Comparison of ENCODE assay signal across 27 mouse cellular contexts in the genomic region with DNA sequence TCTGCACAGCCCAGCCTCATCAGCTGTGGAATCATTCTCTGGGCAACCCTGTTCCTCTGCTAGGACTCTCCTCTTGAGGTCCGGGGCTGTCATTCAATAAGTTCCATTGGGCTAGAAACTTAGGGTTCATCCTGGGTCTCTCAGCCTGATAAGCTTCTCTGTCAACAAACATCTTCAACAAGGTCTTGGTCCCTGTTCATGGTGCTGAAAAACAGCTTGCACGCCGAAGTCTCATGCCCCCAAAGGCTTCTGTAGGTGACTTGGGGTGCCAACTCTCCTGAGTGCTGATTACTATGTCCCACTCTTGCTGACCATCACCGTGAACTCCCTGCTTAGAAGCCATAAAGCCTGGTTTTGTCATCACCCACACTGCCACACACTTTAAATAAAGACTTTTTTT.
"Had no signal": no experiment of that assay in that cellular context is flagged by ENCODE, and none has a peak within 500 bp of the region (broad histone marks: within the 10 kb centered on the region; RNA-seq: fewer than 3 reads in every experiment).

No protein-coding gene starts in this region.

- DNase-seq: cerebellum, adult 9-10 months; cerebellum, adult 9-11 months; cerebellum, postnatal 10 days; cerebellum, postnatal 14 days; cerebellum, postnatal 25 days; cerebellum, postnatal 36 days; embryo, embryonic 11 days; forebrain, postnatal 0 days; gastrocnemius, adult 2 months; gastrocnemius, postnatal 10 days; gastrocnemius, postnatal 14 days; gastrocnemius, postnatal 25 days; gastrocnemius, postnatal 36 days; heart, adult 11 months; heart, adult 18-20 months; heart, adult 2 months had no signal

- ATAC-seq: forebrain, embryonic 13.5 days; forebrain, embryonic 14.5 days; forebrain, embryonic 15.5 days; forebrain, embryonic 16.5 days; forebrain, postnatal 0 days had no signal

- H3K27ac ChIP-seq: embryonic facial prominence, embryonic 10.5 days; embryonic facial prominence, embryonic 12.5 days; embryonic facial prominence, embryonic 13.5 days; embryonic facial prominence, embryonic 15.5 days; forebrain, embryonic 10.5 days; forebrain, embryonic 12.5 days; forebrain, embryonic 13.5 days; forebrain, embryonic 15.5 days; gastrocnemius, adult 2 months; heart, adult 2 months had no signal

- H3K4me2 ChIP-seq: embryonic facial prominence, embryonic 12.5 days; embryonic facial prominence, embryonic 13.5 days; embryonic facial prominence, embryonic 15.5 days; forebrain, embryonic 12.5 days; forebrain, embryonic 13.5 days; forebrain, embryonic 15.5 days had no signal

- H3K9me3 ChIP-seq: embryonic facial prominence, embryonic 10.5 days; embryonic facial prominence, embryonic 12.5 days; embryonic facial prominence, embryonic 13.5 days; embryonic facial prominence, embryonic 15.5 days; forebrain, embryonic 10.5 days; forebrain, embryonic 12.5 days; forebrain, embryonic 13.5 days; forebrain, embryonic 15.5 days had no signal

- H3K4me3 ChIP-seq: embryonic facial prominence, embryonic 10.5 days; embryonic facial prominence, embryonic 12.5 days; embryonic facial prominence, embryonic 13.5 days; embryonic facial prominence, embryonic 15.5 days; erythroblast, embryonic 14.5 days; forebrain, embryonic 10.5 days; forebrain, embryonic 12.5 days; forebrain, embryonic 13.5 days; forebrain, embryonic 15.5 days; gastrocnemius, adult 2 months; heart, adult 2 months had no signal

- H3K9ac ChIP-seq: embryonic facial prominence, embryonic 12.5 days; embryonic facial prominence, embryonic 13.5 days; embryonic facial prominence, embryonic 15.5 days; forebrain, embryonic 12.5 days; forebrain, embryonic 13.5 days; forebrain, embryonic 15.5 days; forebrain, postnatal 0 days had no signal

- H3K36me3 ChIP-seq: embryonic facial prominence, embryonic 10.5 days; embryonic facial prominence, embryonic 12.5 days; embryonic facial prominence, embryonic 13.5 days; embryonic facial prominence, embryonic 15.5 days; forebrain, embryonic 10.5 days; forebrain, embryonic 12.5 days; forebrain, embryonic 15.5 days had no signal
